Mouse (Mus musculus): ENCODE results near the gene 2210016L21Rik.

GRCm38 (mm10) chr5:114980122-114980748, 38.3 kb downstream of the 2210016L21Rik start:
- TF ChIP-seq GATA1 (IDR thresholded peaks at IDR 0.05; ENCODE audit: borderline replicate concordance, low read length) = no peak
- TF ChIP-seq FLI1 (IDR thresholded peaks at IDR 0.05; ENCODE audit: low read length) = no peak
